Mouse (Mus musculus) left cerebral cortex, postnatal 14 days (tissue): Measurements from ENCODE around the gene Kpna7. TPM values are rescaled to one million over a fixed set of nuclear protein-coding genes. Genes with fewer than 3 reads are reported as not detected.
A peak's percentile ranks its signal among the peaks of the same experiment; 100 is the strongest.
"Not testable (repeated sequence)": the region's sequence is repeated elsewhere in the genome, so short reads cannot be mapped to it uniquely, and the experiment has no call there.

Source experiments
- DNase-seq, 2 experiments: peaks; one replicate each; pipeline ENCODE4 v3.0.0; 2021 to 2022; ENCODE audit warnings: low spot score in 2 of 2, mixed read lengths in 1 of 2
- intact Hi-C: fragments of 180-260 bp; cut with DNase I; formaldehyde crosslinking; loops from one replicate; pipeline ENCODE4 v1.15.1; 2025
- total RNA-seq, 2 experiments: library from RNA; stranded (reverse); gene quantifications; 2 replicates each; pipeline ENCODE4 v1.2.3; 2021

The Kpna7 gene
- total RNA-seq, 2 experiments from 2014 or later, result not detected

- DNase-seq, intact Hi-C loops: not testable (repeated sequence)
Measured at GRCm38 (mm10) chr5:145054187-145054586, 29.6 kb downstream of the Kpna7 start.

GRCm38 (mm10) chr5:145042690-145043089 lies 41.1 kb downstream of the Kpna7 start, which contains the start of gene 1700018F24Rik:
1700018F24Rik (plus strand) TSS chr5:145042990.
- DNase-seq, intact Hi-C loops: not testable (repeated sequence)

DNA sequence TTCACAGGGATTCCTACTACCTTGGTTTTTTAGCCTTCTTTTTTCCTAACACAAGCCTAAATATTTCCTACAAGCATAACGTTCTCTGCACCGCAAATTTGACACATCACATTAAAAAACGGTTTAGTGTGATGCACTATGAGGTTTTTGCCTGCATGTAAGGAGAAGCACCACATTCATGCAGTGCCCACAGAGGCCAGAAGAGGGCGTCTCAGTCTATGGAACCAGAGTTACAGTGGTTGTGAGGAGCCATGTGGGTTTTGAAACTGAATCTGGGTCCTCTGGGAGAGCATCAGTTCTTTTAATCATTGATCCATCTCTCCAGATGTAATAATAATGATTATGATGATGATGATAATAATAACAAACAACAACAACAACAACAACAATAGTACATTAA lies 42.2 kb downstream of the Kpna7 start:
- intact Hi-C loops, result no loop called here
- DNase-seq, result peak; percentile 4 to 16

GRCm38 (mm10) chr5:145032391-145032790 lies 51.4 kb downstream of the Kpna7 start, which contains the start of gene Gm4871:
Gm4871 (minus strand) TSS chr5:145032754.
- DNase-seq, intact Hi-C loops: not testable (repeated sequence)

DNA sequence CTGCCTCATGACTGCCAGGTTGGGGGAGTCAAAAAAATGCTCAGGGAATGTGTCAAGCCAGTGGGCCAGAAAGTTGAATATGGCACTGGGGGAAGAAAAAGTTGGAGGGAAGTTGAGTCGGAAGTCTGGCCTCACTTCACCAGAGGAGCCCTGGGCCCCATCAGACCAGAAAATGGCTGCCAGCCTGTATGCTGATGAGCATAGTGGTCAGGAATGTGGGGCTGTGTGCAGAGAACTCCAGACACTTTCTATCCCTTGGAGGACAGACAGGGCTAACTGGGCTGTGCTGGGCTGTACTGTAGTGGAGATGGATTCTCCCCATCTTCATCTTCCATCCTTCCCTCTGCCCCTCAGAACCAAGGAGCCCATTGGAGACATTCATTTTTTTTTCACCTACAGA lies 53.4 kb downstream of the Kpna7 start:
- DNase-seq, intact Hi-C loops: not testable (repeated sequence)

GRCm38 (mm10) chr5:145020712-145021111 lies 63.1 kb downstream of the Kpna7 start:
- DNase-seq, intact Hi-C loops: not testable (repeated sequence)

- intact Hi-C loops, DNase-seq: not testable (repeated sequence)
Measured at GRCm38 (mm10) chr5:145020254-145020653, 63.6 kb downstream of the Kpna7 start.

- intact Hi-C loops, DNase-seq: not testable (repeated sequence)
Measured at GRCm38 (mm10) chr5:145016761-145017160, 67.1 kb downstream of the Kpna7 start.

GRCm38 (mm10) chr5:145014278-145014677 lies 69.6 kb downstream of the Kpna7 start:
- no peak for DNase-seq
- intact Hi-C loops, result no loop called here

DNA sequence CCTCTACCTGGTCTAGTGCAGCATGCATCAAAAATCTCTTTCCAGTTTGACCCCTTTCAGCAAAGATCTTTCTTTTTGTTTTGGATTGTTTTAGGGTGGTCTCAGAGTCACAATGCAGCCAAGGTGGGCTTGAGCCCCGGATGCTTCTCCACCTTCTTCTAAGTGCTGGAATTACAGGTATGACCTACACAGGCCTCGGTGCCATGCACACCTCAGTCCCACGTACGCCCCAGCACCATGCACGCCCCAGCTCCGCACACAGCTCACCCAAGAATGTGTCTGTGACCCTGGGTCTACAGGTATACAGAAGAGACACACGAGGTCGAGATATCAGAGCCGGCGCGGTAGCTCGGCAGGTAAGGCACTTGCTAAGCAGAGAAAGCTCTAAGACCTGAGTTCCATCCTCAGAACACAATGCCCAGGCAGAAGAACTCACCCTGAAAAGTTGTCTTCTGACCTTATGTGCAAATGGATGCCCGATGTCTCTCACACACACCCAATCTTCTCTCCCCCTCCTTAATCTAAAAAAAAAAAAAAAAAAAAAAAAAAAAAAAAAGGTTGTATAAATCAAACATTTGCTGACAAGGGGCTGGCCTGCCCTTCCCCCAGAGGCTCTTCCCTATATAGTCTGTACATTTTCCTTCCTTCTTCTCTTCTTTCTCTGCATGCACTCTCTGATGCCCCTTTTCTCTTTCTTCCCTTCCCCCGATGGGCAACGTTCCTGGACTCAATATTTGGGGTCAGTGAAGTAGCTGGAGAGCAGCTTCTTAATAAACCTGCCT lies 74.8 kb downstream of the Kpna7 start:
- intact Hi-C loops, result loop anchor here (10.0 kb wide), 1 partner anchor 56 kb away; no protein-coding TSS in a partner anchor
- DNase-seq, result no peak

- DNase-seq, result no peak
- intact Hi-C loops, result loop anchor here (10.0 kb wide), 1 partner anchor 59 kb away; no protein-coding TSS in a partner anchor
Measured at GRCm38 (mm10) chr5:145005596-145005995, 78.2 kb downstream of the Kpna7 start.

GRCm38 (mm10) chr5:145004495-145004894 lies 79.3 kb downstream of the Kpna7 start:
- no peak for DNase-seq
- intact Hi-C loops, result loop anchor here (10.0 kb wide), 1 partner anchor 60 kb away; no protein-coding TSS in a partner anchor

DNA sequence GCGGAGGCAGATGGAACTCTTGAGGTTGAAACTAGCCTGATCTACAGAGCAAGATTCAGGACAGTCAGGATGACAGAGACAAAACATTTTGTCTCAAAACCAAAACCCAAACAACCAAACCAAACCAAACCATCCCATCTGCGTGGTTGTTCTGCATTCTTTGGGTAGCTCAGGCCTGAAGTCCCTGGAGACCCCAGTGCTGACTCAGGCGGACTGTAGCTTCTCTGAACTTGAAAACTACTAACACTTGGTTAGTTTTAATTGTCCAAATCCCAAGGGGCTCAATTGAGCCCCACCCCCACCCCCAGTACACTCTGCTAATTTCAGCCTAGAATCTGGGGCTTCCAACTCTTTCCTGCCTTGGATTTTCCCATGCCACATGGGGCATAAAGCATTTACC lies 80.5 kb downstream of the Kpna7 start:
- no peak for DNase-seq
- intact Hi-C loops, result loop anchor here (10.0 kb wide), 1 partner anchor 61 kb away; no protein-coding TSS in a partner anchor

DNA sequence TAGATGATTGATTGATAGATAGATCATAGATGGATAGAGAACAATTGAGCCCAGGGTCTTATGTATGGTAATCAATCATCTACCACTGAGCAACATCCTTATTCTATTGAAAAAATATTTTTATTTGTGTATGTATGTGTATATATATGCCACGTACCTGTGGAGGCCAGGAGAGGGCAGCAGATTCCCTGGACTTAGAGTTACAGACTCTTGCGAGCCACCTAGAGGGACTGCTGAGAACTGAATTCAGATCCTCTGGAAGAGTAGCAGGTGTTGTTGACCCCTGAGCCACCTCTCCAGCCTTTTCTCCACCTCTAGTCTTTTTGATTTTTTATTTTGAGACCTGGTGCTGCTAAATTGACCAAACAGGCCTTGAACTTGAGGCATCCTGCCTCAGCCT lies 85.3 kb downstream of the Kpna7 start:
- DNase-seq, result peak in 1 of 2 experiments; percentile 26
- intact Hi-C loops, result no loop called here

GRCm38 (mm10) chr5:144990481-144990880 lies 93.3 kb downstream of the Kpna7 start:
- DNase-seq, result no peak
- intact Hi-C loops, result no loop called here

DNA sequence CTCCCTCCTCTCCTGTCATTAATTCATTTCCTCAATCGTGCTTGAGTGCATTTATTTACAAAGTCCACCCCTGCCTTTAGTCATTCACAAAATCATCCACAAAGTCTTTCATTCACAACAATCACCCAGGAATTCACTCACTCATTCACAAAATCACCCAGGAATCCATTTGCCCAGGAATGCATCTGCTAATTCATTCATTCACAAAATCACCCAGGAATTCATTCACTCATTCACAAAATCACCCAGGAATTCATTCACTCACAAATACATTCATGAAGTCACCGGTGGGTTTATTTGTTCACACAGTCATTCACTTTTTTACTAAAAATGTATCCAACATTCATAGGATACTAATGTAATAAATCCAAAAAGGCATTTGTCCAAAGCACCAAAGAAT lies 93.8 kb downstream of the Kpna7 start:
- DNase-seq, result peak in 1 of 2 experiments; percentile 8
- intact Hi-C loops, result no loop called here

DNA sequence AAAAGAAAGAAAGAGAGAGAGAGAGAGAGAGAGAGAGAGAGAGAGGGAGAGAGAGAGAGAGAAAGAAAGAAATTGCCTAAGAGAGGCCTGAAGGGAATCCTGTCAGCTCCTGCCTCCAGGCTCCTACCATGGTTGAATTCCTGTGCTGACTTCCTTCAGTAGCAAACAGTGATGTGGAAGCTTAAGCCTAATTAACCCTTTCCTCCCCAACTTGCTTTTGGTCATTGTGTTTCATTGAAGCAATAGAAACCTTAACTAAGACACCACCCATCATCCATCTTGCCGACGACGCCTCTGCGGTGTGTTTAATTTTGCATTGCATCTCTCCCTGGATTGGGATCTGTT lies 94.8 kb downstream of the Kpna7 start:
- intact Hi-C loops, result loop anchor here (5.0 kb wide), 2 partner anchors 82 to 112 kb away; no protein-coding TSS in a partner anchor
- no peak for DNase-seq

- intact Hi-C loops, result loop anchor here (5.0 kb wide), 2 partner anchors 81 to 111 kb away; no protein-coding TSS in a partner anchor
- DNase-seq, result peak; percentile 61 to 85
Measured at GRCm38 (mm10) chr5:144988340-144989060, 95.3 kb downstream of the Kpna7 start.

DNA sequence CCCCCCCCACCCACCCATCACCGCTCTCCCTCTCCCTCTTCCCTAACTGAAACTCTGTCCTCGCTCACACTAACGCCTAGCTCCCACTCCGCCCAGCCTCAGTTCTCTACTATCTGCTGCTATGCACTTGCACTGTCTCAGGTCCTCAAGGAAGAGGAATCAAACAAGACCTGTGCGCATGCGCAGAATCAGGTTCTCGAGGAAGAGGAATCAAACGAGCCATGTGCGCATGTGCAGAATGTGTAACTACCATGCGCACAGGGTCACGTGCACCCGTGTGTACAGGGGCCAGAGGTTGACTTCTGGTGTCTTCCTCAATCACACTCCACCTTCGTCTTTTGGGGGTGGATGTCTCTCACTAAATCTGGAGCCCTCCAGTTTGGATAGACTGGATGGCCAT lies 96.3 kb downstream of the Kpna7 start:
- intact Hi-C loops, result loop anchor here (5.0 kb wide), 2 partner anchors 80 to 110 kb away; no protein-coding TSS in a partner anchor
- DNase-seq, result no peak

DNA sequence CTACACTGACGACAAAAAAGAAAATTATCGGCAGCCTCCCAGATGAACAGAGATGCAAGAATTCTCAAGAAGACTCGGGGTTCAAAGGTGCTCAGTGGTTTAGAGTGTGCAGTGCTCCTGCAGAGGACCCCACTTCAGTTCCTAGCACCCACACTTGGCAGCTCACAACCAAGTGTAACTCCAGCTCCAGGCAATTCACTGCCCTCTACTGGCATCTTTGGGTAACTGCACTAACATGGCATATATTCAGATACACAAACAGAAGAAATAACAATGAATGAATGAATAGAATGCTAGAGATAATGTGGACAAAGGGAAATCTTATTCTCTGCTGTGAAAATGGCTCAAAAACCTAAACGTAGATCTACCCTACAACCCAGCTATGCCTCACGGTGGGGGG lies 99.0 kb downstream of the Kpna7 start:
- no peak for DNase-seq
- intact Hi-C loops, result loop anchor here (5.0 kb wide), 2 partner anchors 78 to 108 kb away; no protein-coding TSS in a partner anchor
